Mouse (Mus musculus) liver, postnatal 0 days (tissue): ENCODE results near the gene Myom1. TPM values are rescaled to one million over a fixed set of nuclear protein-coding genes. Genes with fewer than 3 reads are reported as not detected.
A peak's percentile ranks its signal among the peaks of the same experiment; 100 is the strongest.

ENCODE experiments used
- ATAC-seq: fragments of 200-750 bp; cut with Nextera tagmentation; 2 replicates; pipeline ENCODE4 v1.8.0; 2017; ENCODE audit warnings: mild to moderate bottlenecking, moderate library complexity
- DNase-seq: peaks from one replicate; pipeline ENCODE4 v3.0.0-alpha.2; 2016
- H3K27ac ChIP-seq: fragments of 300-500 bp; sonication (generic); 2 replicates; pipeline ENCODE4 v1.5.1; 2014; ENCODE audit warnings: antibody characterized with exemption, moderate library complexity, mild to moderate bottlenecking, low read depth
- H3K27me3 ChIP-seq: fragments of 300-500 bp; sonication (generic); 2 replicates; pipeline ENCODE4 v1.6.1; 2014; ENCODE audit warnings: low read length, control low read depth, mixed read lengths; ENCODE audit not compliant: insufficient read depth
- H3K36me3 ChIP-seq: fragments of 300-500 bp; sonication (generic); replicated peaks from 2 replicates; pipeline ENCODE4 v1.6.1; 2014; ENCODE audit warnings: mild to moderate bottlenecking, control low read depth, low read length, moderate library complexity, mixed read lengths; ENCODE audit not compliant: insufficient read depth
- H3K4me1 ChIP-seq: fragments of 300-500 bp; sonication (generic); 2 replicates; pipeline ENCODE4 v1.6.1; 2014; ENCODE audit warnings: antibody characterized with exemption, mild to moderate bottlenecking, control low read depth; ENCODE audit not compliant: insufficient read depth
- H3K4me2 ChIP-seq: fragments of 300-500 bp; sonication (generic); 2 replicates; pipeline ENCODE4 v1.6.1; 2014; ENCODE audit warnings: low read depth, mild to moderate bottlenecking, low read length, moderate library complexity, mixed read lengths
- H3K4me3 ChIP-seq: fragments of 300-500 bp; sonication (generic); 2 replicates; pipeline ENCODE4 v1.5.1; 2014; ENCODE audit warnings: low read depth, low read length
- H3K9ac ChIP-seq: fragments of 300-500 bp; sonication (generic); replicated peaks from 2 replicates; pipeline ENCODE4 v1.6.1; 2014; ENCODE audit warnings: mild to moderate bottlenecking, moderate library complexity
- H3K9me3 ChIP-seq: fragments of 300-500 bp; sonication (generic); 2 replicates; pipeline ENCODE4 v1.6.1; 2016; ENCODE audit warnings: mild to moderate bottlenecking, control low read depth, low read length, mixed read lengths
- CTCF ChIP-seq: sonication (generic); IDR thresholded peaks from 2 replicates; pipeline ENCODE4 v1.5.1; 2016; ENCODE audit warnings: antibody characterized with exemption, low read depth
- EP300 ChIP-seq: IDR thresholded peaks from 2 replicates; pipeline ENCODE4 v1.6.1; 2016; ENCODE audit warnings: antibody characterized with exemption, low read depth, mild to moderate bottlenecking
- WGBS: fragments of 180-500 bp; shearing (Covaris S2); extraction: QIAGEN DNeasy Blood & Tissue Kit; methylation state at CpG from one replicate; pipeline ENCODE4 v1.1.7; 2014; ENCODE audit not compliant: insufficient replicate concordance; 5-methylcytosine and 5-hydroxymethylcytosine counted together
- polyA plus RNA-seq: library from polyadenylated mRNA; unstranded; fragments of >200 nt; fragmentation: Nextera tagmentation; extraction: Ambion mirVana; gene quantifications from 2 replicates; pipeline ENCODE4 v1.2.1, GENCODE M21; 2015

Myom1 gene
- polyA plus RNA-seq, 1 experiment from 2014 or later: 2.1 TPM

GRCm38 (mm10) chr17:71159152-71159567, 156.7 kb downstream of the Myom1 start:
- ATAC-seq (peak; percentile 53), DNase-seq (no peak)
- H3K4me1 ChIP-seq: peaks cover 9% of the 10 kb centered on the region
- no peak overlapping the region for H3K4me3 ChIP-seq
- H3K4me2 ChIP-seq: no peak overlapping the region
- H3K27ac ChIP-seq: peak overlapping the region; percentile 48
- no peak overlapping the region for H3K9ac ChIP-seq
- H3K27me3 ChIP-seq: no peaks in the 10 kb centered on the region
- H3K36me3 ChIP-seq: no peaks in the 10 kb centered on the region
- TF ChIP-seq CTCF (no peak), EP300 (no peak)
- WGBS: 49% methylated on average over 4 of the region's 4 CpGs
- H3K9me3 ChIP-seq: no peaks in the 10 kb centered on the region

- TF ChIP-seq EP300: no peak
- no peak for TF ChIP-seq CTCF
- H3K9me3 ChIP-seq: no peaks in the 10 kb centered on the region
- H3K4me3 ChIP-seq: no peak overlapping the region
- peak; percentile 41 for DNase-seq
- peak overlapping the region; percentile 48 for H3K27ac ChIP-seq
- peak; percentile 83 for ATAC-seq
- H3K36me3 ChIP-seq: no peaks in the 10 kb centered on the region
- H3K27me3 ChIP-seq: no peaks in the 10 kb centered on the region
- 0 out of 2 replicates have a peak overlapping the region, but pooled peaks have one; percentile 14 for H3K4me2 ChIP-seq
- no peak overlapping the region for H3K9ac ChIP-seq
- peaks cover 12% of the 10 kb centered on the region for H3K4me1 ChIP-seq
- WGBS: 68% methylated on average over 8 of the region's 8 CpGs
Observed at GRCm38 (mm10) chr17:71159720-71160119, 157.3 kb downstream of the Myom1 start.

GRCm38 (mm10) chr17:71160244-71160995, 158.0 kb downstream of the Myom1 start:
- no peak for ATAC-seq
- no peak for DNase-seq
- Histone ChIP-seq H3K4me3 (no peak overlapping the region), H3K36me3 (no peaks in the 10 kb centered on the region), H3K9ac (no peak overlapping the region), H3K4me2 (no peak overlapping the region), H3K27me3 (no peaks in the 10 kb centered on the region), H3K4me1 (peaks cover 15% of the 10 kb centered on the region), H3K9me3 (no peaks in the 10 kb centered on the region), H3K27ac (no peak overlapping the region)
- 90% methylated on average over 8 of the region's 8 CpGs for WGBS
- no peak for TF ChIP-seq CTCF
- TF ChIP-seq EP300: no peak

DNA sequence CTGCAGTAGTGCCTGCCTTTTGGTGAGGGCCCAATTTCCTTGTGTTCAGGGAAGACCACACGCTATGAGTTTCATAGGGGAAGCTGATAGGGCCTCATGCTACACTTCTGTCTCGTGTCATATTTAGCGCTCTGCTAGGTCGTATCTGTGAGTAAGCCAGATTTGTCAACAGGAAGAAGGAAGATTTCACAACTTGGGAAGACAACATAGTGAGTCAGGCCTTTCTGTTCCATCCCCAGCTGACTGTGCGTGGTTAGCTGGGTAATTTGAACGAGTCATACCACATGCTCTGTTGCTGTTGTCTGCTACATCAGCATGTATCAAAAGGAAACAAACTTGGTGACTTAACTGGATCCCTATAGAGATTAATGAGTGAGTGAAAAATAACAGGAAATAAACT, 162.6 kb downstream of the Myom1 start:
- DNase-seq (peak; percentile 36), ATAC-seq (peak; percentile 93)
- Histone ChIP-seq H3K4me3 (no peak overlapping the region), H3K4me2 (no peak overlapping the region), H3K36me3 (no peaks in the 10 kb centered on the region), H3K9me3 (no peaks in the 10 kb centered on the region), H3K27me3 (no peaks in the 10 kb centered on the region), H3K9ac (no peak overlapping the region), H3K4me1 (peaks cover 19% of the 10 kb centered on the region), H3K27ac (peak overlapping the region; percentile 17; the same call in 1 of the 2 replicates)
- peak; percentile 89 for TF ChIP-seq EP300
- TF ChIP-seq CTCF: no peak
- 15% methylated on average over 6 of the region's 6 CpGs for WGBS

GRCm38 (mm10) chr17:71168205-71168815, 165.9 kb downstream of the Myom1 start:
- WGBS: 76% methylated on average over 5 of the region's 5 CpGs
- Histone ChIP-seq H3K36me3 (no peaks in the 10 kb centered on the region), H3K27ac (no peak overlapping the region), H3K9me3 (no peaks in the 10 kb centered on the region), H3K4me1 (peaks cover 24% of the 10 kb centered on the region), H3K9ac (no peak overlapping the region), H3K27me3 (no peaks in the 10 kb centered on the region), H3K4me3 (no peak overlapping the region), H3K4me2 (no peak overlapping the region)
- peak; percentile 4 for DNase-seq
- TF ChIP-seq CTCF (no peak), EP300 (no peak)
- no peak for ATAC-seq

DNA sequence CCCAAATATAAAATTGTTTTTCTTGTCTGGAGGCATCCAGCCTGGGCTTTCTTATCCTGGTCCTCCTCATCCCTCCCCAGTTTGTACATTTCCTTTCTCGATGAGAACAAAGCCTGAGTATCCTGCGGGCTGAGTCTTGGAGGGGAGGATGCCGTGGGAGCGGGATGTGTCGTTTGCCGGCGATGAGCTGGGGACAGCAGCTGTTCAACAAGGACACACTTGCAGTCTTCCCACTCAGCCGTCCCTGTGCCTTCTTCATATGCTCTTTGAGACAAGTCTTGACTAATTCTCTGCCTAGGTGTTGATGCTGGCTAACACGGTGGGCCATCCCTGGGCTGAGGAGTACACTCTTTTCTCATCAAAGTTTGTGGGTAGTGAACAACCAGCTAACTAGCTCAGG, 166.4 kb downstream of the Myom1 start:
- 82% methylated on average over 9 of the region's 9 CpGs for WGBS
- H3K4me1 ChIP-seq: peaks cover 24% of the 10 kb centered on the region

More for the DNA sequence above, 166.4 kb downstream of the Myom1 start:
- ATAC-seq (no peak), DNase-seq (peak; percentile 11)
- Histone ChIP-seq H3K27me3 (no peaks in the 10 kb centered on the region), H3K4me3 (no peak overlapping the region), H3K27ac (no peak overlapping the region), H3K36me3 (no peaks in the 10 kb centered on the region), H3K9me3 (no peaks in the 10 kb centered on the region), H3K4me2 (no peak overlapping the region), H3K9ac (no peak overlapping the region)
- no peak for TF ChIP-seq EP300
- TF ChIP-seq CTCF: no peak
